Mouse (Mus musculus) Muller cell, postnatal 12 days (primary cell): ENCODE measurements around the gene Prss16.

Experiments used
- DNase-seq: peaks from one replicate; pipeline ENCODE4 v3.0.0-alpha.2; 2015; ENCODE audit errors: inconsistent ontology term

Prss16 gene

GRCm38 (mm10) chr13:22007121-22007510 lies 2.4 kb downstream of the Prss16 start:
- no peak for DNase-seq

- peak; percentile 70 for DNase-seq
Measured at GRCm38 (mm10) chr13:22006334-22007120, 3.0 kb downstream of the Prss16 start.

- DNase-seq = peak; percentile 61
Measured at GRCm38 (mm10) chr13:22005605-22006333, 3.8 kb downstream of the Prss16 start.

- DNase-seq = no peak
Measured at GRCm38 (mm10) chr13:22001823-22002222, 7.7 kb downstream of the Prss16 start.

- DNase-seq = no peak
Measured at GRCm38 (mm10) chr13:22001346-22001745, 8.2 kb downstream of the Prss16 start.

GRCm38 (mm10) chr13:21999147-21999546 lies 10.4 kb downstream of the Prss16 start:
- no peak for DNase-seq

GRCm38 (mm10) chr13:21998412-21998811 lies 11.1 kb downstream of the Prss16 start:
- no peak for DNase-seq

- no peak for DNase-seq
Measured at GRCm38 (mm10) chr13:21997821-21998220, 11.7 kb downstream of the Prss16 start.

- DNase-seq = peak; percentile 16
Measured at GRCm38 (mm10) chr13:21997201-21997820, 12.2 kb downstream of the Prss16 start.

- DNase-seq = no peak
Measured at GRCm38 (mm10) chr13:21996840-21997185, 12.7 kb downstream of the Prss16 start.

GRCm38 (mm10) chr13:21996101-21996839 lies 13.3 kb downstream of the Prss16 start:
- DNase-seq = peak; percentile 74

GRCm38 (mm10) chr13:21995331-21995914 lies 14.1 kb downstream of the Prss16 start:
- DNase-seq = peak; percentile 48

GRCm38 (mm10) chr13:21994896-21995295 lies 14.6 kb downstream of the Prss16 start:
- peak; percentile 38 for DNase-seq

GRCm38 (mm10) chr13:21993957-21994738 lies 15.4 kb downstream of the Prss16 start:
- DNase-seq = peak; percentile 54

- DNase-seq = no peak
Measured at GRCm38 (mm10) chr13:21992550-21992949, 17.0 kb downstream of the Prss16 start.

- DNase-seq = no peak
Measured at GRCm38 (mm10) chr13:21984486-21984885, 25.1 kb downstream of the Prss16 start.

- no peak for DNase-seq
Measured at GRCm38 (mm10) chr13:21981803-21982193, 27.7 kb downstream of the Prss16 start.

GRCm38 (mm10) chr13:21980981-21981802 lies 28.4 kb downstream of the Prss16 start, which contains the start of gene Pom121l2:
Pom121l2 (plus strand) TSS chr13:21981194.
- peak; percentile 58 for DNase-seq

- DNase-seq = peak; percentile 83
Measured at GRCm38 (mm10) chr13:21974726-21975473, 34.6 kb downstream of the Prss16 start.
